Mouse (Mus musculus): ENCODE data around the gene Cfl2.

The Cfl2 gene

DNA sequence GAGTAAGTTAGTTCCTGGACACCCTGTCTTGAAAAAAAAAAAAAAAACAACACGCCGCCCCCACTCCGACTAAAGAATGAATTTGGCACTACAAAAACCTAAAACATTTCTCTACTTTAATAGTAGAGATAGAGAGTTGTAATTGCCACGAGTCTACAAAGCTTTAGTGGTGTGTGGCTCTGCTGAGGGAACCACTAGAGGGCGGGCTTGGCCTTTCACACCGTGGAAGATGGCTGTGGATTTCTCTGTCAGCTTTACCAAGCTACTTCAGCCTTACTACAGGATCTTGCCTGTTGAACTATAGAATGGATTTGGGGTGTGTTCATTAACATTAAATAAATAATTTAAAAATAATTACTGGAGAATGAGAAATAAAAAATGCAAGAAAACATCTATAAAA is 32.1 kb downstream of the Cfl2 start:
- in situ Hi-C loops (cut with MboI; ENCODE audit: low sequenced_read_pairs) = no loop called here

DNA sequence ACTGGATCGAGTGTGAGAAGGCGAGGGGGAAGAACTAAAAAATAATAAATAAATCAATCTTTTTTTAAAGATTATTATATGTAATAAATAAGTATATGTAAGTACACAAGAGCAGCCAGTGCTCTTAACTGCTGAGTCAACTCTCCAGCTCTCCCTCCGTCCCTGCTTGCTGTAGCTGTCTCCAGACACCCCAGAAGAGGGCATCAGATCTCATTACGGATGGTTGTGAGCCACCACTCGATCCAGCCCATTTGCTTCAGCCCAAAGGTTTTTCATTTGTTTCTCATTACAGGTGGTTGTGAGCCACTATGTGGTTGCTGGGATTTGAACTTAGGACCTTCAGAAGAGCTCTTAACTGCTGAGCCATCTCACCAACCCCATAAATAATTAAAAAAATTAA is 32.8 kb downstream of the Cfl2 start:
- in situ Hi-C loops (cut with MboI; ENCODE audit: low sequenced_read_pairs) = no loop called here

DNA sequence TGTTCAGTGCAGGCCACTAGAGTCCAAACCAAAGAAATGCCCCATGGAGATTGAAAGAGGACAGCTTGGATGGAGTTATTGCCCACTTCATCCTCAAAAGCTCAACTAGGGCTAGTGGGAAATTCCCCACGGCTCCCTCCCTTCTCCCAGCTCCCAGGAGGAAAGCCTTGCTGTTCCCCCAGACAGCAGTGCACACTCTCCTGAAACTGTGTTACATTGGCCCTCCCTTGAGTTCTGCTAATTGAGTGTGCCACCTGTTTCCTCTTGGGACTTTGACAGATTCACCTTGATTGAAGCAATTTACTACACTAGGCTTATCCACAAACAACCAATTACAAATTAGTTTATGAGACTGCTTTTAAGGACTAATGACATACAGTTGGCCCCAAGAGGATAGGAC is 34.6 kb downstream of the Cfl2 start:
- in situ Hi-C loops (cut with MboI; ENCODE audit: low sequenced_read_pairs) = no loop called here

DNA sequence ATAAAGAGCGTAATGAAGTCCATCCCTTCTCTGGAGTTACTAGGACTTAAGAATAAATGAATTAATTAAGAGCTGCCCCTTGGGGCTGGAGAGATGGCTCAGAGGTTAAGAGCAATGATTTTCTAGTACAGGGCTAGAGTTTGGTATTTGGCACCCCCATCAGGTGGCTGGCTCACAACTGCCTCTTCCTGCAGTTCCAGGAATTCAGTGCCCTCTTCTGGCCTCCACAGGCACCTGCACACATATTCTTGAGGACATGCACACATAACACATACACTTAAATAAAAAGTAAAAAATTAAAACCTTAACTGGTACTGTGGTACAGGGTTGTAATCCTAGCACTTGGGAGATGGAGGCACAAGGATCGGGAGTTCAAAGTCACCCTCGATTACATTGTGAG is 37.5 kb downstream of the Cfl2 start:
- in situ Hi-C loops (cut with MboI; ENCODE audit: low sequenced_read_pairs) = no loop called here

DNA sequence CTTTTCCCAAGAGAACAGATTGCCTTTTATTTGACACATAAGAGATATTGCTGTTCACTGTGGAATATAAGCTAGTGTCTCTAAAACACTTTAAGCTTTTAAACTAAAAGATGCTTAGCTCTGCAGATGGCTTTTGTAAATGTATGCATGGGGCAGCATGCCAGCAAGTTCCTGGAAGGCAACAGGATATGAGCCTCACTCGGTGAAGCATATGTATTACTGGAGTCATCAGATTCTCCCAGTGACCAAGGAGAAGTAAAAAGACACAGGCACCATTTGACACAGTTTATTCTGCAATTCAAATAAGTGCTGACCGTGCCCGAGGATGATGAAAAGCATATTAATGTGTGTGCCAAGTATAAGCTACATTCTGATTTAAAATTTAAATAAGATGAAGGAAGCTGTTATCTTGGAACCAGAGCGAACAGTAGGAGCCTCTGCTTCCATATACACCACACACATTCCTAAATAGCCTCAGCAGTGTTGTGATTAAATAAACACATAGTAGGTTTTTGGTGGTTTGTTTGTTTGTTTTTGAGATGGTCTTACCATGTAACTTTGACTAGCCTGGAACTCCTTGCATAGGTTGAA is 39.7 kb downstream of the Cfl2 start:
- in situ Hi-C loops (cut with MboI; ENCODE audit: low sequenced_read_pairs) = no loop called here

DNA sequence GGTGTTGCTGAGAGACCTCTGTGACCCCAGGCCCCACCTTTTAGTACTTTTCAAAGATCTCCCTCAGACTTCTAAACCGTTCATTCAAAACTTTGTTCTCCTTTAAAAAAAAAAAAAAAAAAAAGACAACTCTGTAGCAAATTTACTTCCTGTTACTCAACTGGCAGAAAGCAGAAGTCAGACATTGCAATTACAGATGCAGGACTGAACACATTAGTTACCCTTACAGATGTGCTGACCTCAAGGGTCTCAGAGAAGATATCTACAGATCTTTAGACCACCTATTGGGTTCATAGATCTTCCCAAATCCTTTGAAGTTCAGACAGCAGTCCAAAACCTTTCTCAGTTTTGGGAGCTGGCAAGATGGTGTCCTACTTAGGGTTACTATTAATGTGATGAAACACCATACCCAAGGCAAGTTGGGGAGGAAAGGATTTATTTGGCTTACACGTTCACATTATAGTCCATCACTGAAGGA is 42.0 kb downstream of the Cfl2 start:
- in situ Hi-C loops (cut with MboI; ENCODE audit: low sequenced_read_pairs) = no loop called here

DNA sequence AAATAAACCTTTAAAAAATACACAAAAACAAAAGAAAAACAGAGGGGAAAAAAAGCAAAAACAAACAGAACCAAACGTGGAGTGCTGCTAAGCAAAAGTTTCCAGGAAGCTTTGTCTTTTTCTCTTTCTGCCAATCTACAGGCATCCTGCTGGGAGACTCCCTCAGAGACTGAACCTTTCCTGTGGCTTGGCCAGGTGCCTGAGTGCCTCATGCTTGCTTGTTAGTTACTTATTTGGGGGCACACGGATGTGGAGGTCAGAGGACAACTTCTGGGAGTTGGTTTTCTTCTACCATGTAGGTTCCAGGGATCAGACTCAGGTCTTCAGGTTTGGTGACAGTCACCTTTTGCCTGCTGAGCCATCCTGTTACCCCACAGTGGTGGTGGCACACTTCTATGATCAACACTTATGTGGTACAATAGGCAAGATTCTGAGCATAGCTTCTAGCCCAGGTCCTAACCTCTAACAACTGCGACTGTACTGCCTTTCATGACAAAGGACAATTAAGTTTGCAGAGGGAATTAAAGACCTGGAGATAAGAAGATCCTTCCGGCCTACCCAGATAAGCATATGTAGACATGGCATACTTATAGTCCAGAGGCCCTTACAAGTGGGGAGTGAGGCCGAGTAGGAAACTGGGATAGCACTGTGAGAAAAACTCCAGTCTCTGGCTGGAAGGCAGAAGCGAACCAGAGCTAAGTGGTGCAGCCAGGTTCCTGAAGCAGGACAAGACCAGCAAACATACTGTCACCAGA is 43.3 kb downstream of the Cfl2 start:
- in situ Hi-C loops (cut with MboI; ENCODE audit: low sequenced_read_pairs) = no loop called here

DNA sequence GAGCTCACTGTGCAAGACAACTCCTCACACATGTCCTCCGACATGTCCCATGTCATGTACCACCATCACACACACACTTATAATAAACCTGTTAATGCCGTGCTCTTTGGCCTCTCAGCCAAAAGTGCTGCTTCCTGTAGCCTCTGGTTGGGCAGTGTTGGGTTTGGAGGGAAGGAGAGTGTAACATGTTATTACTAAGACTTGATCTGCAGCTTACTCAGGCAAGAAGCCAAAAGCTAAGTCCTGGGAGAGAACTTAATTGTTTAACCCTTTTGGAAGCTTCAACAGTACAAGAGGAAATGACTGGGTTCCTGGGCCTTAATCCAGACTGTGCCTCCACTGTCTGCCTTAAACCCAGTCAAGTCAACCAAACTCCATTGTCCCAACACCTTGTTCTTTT is 52.5 kb downstream of the Cfl2 start:
- in situ Hi-C loops (cut with MboI; ENCODE audit: low sequenced_read_pairs) = no loop called here

Data from CH12F3 (cell line).